Mouse (Mus musculus): ENCODE data around the gene Erc2.

GRCm38 (mm10) chr14:28505051-28505585 lies 882.9 kb downstream of the Erc2 start:
- no peak for TF ChIP-seq POLR2A (IDR thresholded peaks at IDR 0.05; ENCODE audit: low read depth, low read length)
- TF ChIP-seq CTCF (IDR thresholded peaks at IDR 0.05; ENCODE audit: extremely low read depth, insufficient read length, insufficient replicate concordance, low read depth, low read length), result no peak
